Mouse (Mus musculus) heart, postnatal 0 days (tissue): Measurements from ENCODE around the gene Susd5. TPM values are rescaled to one million over a fixed set of nuclear protein-coding genes. Genes with fewer than 3 reads are reported as not detected.
"Not testable (repeated sequence)": the region's sequence is repeated elsewhere in the genome, so short reads cannot be mapped to it uniquely, and the experiment has no call there.

Experiments
- ATAC-seq: fragments of 200-750 bp; cut with Nextera tagmentation; 2 replicates; pipeline ENCODE4 v1.8.0; 2017; ENCODE audit warnings: low read depth, moderate number of reproducible peaks, moderate library complexity; ENCODE audit not compliant: insufficient read depth
- DNase-seq: peaks from one replicate; pipeline ENCODE4 v3.0.0-alpha.2; 2016; ENCODE audit warnings: low spot score
- H3K27ac ChIP-seq: fragments of 300-500 bp; sonication (generic); 2 replicates; pipeline ENCODE4 v1.5.1; 2014; ENCODE audit warnings: low read depth, mild to moderate bottlenecking
- H3K27me3 ChIP-seq: fragments of 300-500 bp; sonication (generic); 2 replicates; pipeline ENCODE4 v1.6.1; 2014; ENCODE audit warnings: low read length, mixed read lengths; ENCODE audit not compliant: control insufficient read depth, insufficient read depth
- H3K36me3 ChIP-seq: fragments of 300-500 bp; sonication (generic); replicated peaks from 2 replicates; pipeline ENCODE4 v1.6.1; 2014; ENCODE audit warnings: low read length, mixed read lengths; ENCODE audit not compliant: control insufficient read depth, insufficient read depth
- H3K4me1 ChIP-seq: fragments of 300-500 bp; sonication (generic); 2 replicates; pipeline ENCODE4 v1.6.1; 2014; ENCODE audit warnings: antibody characterized with exemption; ENCODE audit not compliant: control insufficient read depth, insufficient read depth
- H3K4me2 ChIP-seq: fragments of 300-500 bp; sonication (generic); 2 replicates; pipeline ENCODE4 v1.6.1; 2014; ENCODE audit warnings: low read depth, mild to moderate bottlenecking, low read length, moderate library complexity
- H3K4me3 ChIP-seq: fragments of 300-500 bp; sonication (generic); 2 replicates; pipeline ENCODE4 v1.5.1; 2014; ENCODE audit warnings: low read depth, low read length
- H3K9ac ChIP-seq: fragments of 300-500 bp; sonication (generic); replicated peaks from 2 replicates; pipeline ENCODE4 v1.6.1; 2014; ENCODE audit warnings: low read depth, low read length, mixed read lengths
- H3K9me3 ChIP-seq: fragments of 300-500 bp; sonication (generic); replicated peaks from 2 replicates; pipeline ENCODE4 v1.6.1; 2016; ENCODE audit warnings: low read length; ENCODE audit not compliant: control insufficient read depth
- CTCF ChIP-seq: IDR thresholded peaks from 2 replicates; pipeline ENCODE4 v1.5.1; 2016; ENCODE audit warnings: antibody characterized with exemption, control low read depth, low read depth
- EP300 ChIP-seq: IDR thresholded peaks from 2 replicates; pipeline ENCODE4 v1.6.1; 2016; ENCODE audit warnings: antibody characterized with exemption, low read depth
- WGBS: fragments of 180-500 bp; shearing (Covaris S2); extraction: QIAGEN DNeasy Blood & Tissue Kit; methylation state at CpG from one replicate; pipeline ENCODE4 v1.1.7; 2014; 5-methylcytosine and 5-hydroxymethylcytosine counted together
- polyA plus RNA-seq: library from polyadenylated mRNA; unstranded; fragments of >200 nt; fragmentation: Nextera tagmentation; extraction: Ambion mirVana; gene quantifications from 2 replicates; pipeline ENCODE4 v1.2.1, GENCODE M21; 2015
- total RNA-seq: library from RNA; depleted of rRNA; stranded (reverse); fragments of >200 nt; gene quantifications from 2 replicates; pipeline ENCODE4 v1.2.3, GENCODE M21; 2014; ENCODE audit warnings: low replicate concordance

The Susd5 gene
- total and polyA plus RNA-seq, 2 experiments from 2014 or later, result 0.19 to 0.25 TPM

GRCm38 (mm10) chr9:114073681-114074080 lies 16.7 kb downstream of the Susd5 start:
- no peak overlapping the region for H3K27ac ChIP-seq
- ATAC-seq (no peak), DNase-seq (no peak)
- no peaks in the 10 kb centered on the region for H3K36me3 ChIP-seq
- H3K9me3 ChIP-seq, result no peaks in the 10 kb centered on the region
- H3K4me2 ChIP-seq, result no peak overlapping the region
- no peaks in the 10 kb centered on the region for H3K27me3 ChIP-seq
- 69% methylated on average over 19 of the region's 19 CpGs for WGBS
- H3K4me1 ChIP-seq, result no peaks in the 10 kb centered on the region
- H3K9ac ChIP-seq, result no peak overlapping the region
- TF ChIP-seq EP300 (no peak), CTCF (no peak)
- no peak overlapping the region for H3K4me3 ChIP-seq

GRCm38 (mm10) chr9:114086422-114086821 lies 29.5 kb downstream of the Susd5 start:
- H3K36me3 ChIP-seq, result no peaks in the 10 kb centered on the region
- ATAC-seq, result no peak
- WGBS, result 60% methylated on average over 3 of the region's 3 CpGs

DNA sequence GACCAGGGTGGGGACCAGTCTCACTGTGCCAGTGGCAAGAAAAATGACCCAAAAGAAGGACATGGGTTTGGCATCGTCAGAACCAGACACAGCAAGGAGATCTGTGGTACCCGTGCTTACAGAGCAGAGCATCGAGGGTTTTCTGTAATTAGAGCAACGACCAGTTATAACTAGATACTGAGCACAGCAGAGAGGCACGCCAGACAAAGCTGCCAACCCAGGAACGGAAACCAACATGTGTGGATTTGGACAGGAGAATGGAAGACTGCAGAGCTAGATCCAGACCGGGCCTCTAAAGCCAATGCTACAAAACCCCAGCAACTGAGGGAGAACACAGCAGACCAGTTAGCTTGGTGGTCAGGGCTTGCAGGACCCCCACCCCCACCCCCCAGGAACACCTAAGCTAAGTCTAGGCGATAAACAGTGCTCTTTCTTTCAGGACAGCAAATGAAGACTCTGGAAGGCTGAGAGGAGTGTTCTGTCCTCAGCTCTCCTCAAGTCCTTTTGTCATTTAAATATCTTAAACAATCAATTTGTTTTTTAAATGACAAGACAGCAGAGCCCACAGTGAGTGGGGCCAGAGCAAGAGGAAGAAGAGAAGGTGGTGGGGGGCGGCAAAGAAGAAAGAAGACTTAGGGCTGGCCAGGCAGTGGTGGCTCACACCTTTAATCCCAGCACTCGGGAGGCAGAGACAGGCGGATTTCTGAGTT lies 30.3 kb downstream of the Susd5 start:
- Histone ChIP-seq H3K36me3 (no peaks in the 10 kb centered on the region), H3K27me3 (no peaks in the 10 kb centered on the region)
- TF ChIP-seq EP300 (no peak), CTCF (no peak)

More at GRCm38 (mm10) chr9:114086422-114086821, 29.5 kb downstream of the Susd5 start:
- Histone ChIP-seq H3K4me2 (no peak overlapping the region), H3K9ac (no peak overlapping the region), H3K27ac (no peak overlapping the region), H3K9me3 (no peaks in the 10 kb centered on the region), H3K4me3 (no peak overlapping the region), H3K27me3 (no peaks in the 10 kb centered on the region), H3K4me1 (no peaks in the 10 kb centered on the region)
- TF ChIP-seq EP300 (no peak), CTCF (no peak)
- DNase-seq, result no peak

GRCm38 (mm10) chr9:114088885-114089284 lies 31.9 kb downstream of the Susd5 start:
- H3K27ac ChIP-seq, H3K27me3 ChIP-seq, H3K36me3 ChIP-seq, H3K9ac ChIP-seq, H3K4me2 ChIP-seq, H3K9me3 ChIP-seq, ATAC-seq, H3K4me1 ChIP-seq, DNase-seq, H3K4me3 ChIP-seq: not testable (repeated sequence)
- WGBS, result 86% methylated on average over 6 of the region's 6 CpGs

More for the DNA sequence above, 30.3 kb downstream of the Susd5 start:
- H3K4me3 ChIP-seq, result no peak overlapping the region
- H3K4me2 ChIP-seq, result no peak overlapping the region
- H3K4me1 ChIP-seq, result no peaks in the 10 kb centered on the region
- DNase-seq, result no peak
- WGBS, result 71% methylated on average over 10 of the region's 11 CpGs
- H3K9me3 ChIP-seq, result no peaks in the 10 kb centered on the region
- no peak for ATAC-seq
- no peak overlapping the region for H3K9ac ChIP-seq
- no peak overlapping the region for H3K27ac ChIP-seq

- H3K27me3 ChIP-seq, H3K4me1 ChIP-seq, H3K27ac ChIP-seq, DNase-seq, H3K9me3 ChIP-seq, H3K9ac ChIP-seq, H3K36me3 ChIP-seq, ATAC-seq, H3K4me2 ChIP-seq, H3K4me3 ChIP-seq: not testable (repeated sequence)
- WGBS, result 15% methylated on average over 9 of the region's 9 CpGs
Measured at GRCm38 (mm10) chr9:114092188-114092587, 35.2 kb downstream of the Susd5 start.

- no peak overlapping the region for H3K9ac ChIP-seq
- no peaks in the 10 kb centered on the region for H3K4me1 ChIP-seq
- H3K27me3 ChIP-seq, result no peaks in the 10 kb centered on the region
- H3K27ac ChIP-seq, result no peak overlapping the region
- no peak overlapping the region for H3K4me3 ChIP-seq
- 77% methylated on average over 2 of the region's 2 CpGs for WGBS
- no peaks in the 10 kb centered on the region for H3K9me3 ChIP-seq
- no peak for ATAC-seq
- H3K4me2 ChIP-seq, result no peak overlapping the region
- TF ChIP-seq EP300 (no peak), CTCF (no peak)
- H3K36me3 ChIP-seq, result no peaks in the 10 kb centered on the region
- no peak for DNase-seq
Measured at GRCm38 (mm10) chr9:114094854-114095253, 37.9 kb downstream of the Susd5 start.
